Mouse (Mus musculus): ENCODE data around the gene Rpap3. TPM values are rescaled to one million over a fixed set of nuclear protein-coding genes. Genes with fewer than 3 reads are reported as not detected.

The Rpap3 gene
- polyA plus RNA-seq, 1 experiment: 16.4 TPM

GRCm38 (mm10) chr15:97750697-97751096 lies 45.1 kb upstream of the Rpap3 start:
- no peaks in the 10 kb centered on the region for H3K79me2 ChIP-seq (ENCODE audit: control insufficient read depth, insufficient read depth)
- H3K27me3 ChIP-seq (ENCODE audit: control insufficient read depth, insufficient read depth, insufficient read length): peaks cover 6% of the 10 kb centered on the region
- TF ChIP-seq CTCF (IDR thresholded peaks at IDR 0.05; ENCODE audit: control insufficient read depth, insufficient read depth, insufficient read length) (no peak), MAX (IDR thresholded peaks at IDR 0.05) (peak; percentile 81), MYOD1 (IDR thresholded peaks at IDR 0.05; ENCODE audit: control insufficient read depth, insufficient read length, low read depth) (peak; percentile 79), CEBPB (IDR thresholded peaks at IDR 0.05; ENCODE audit: low read depth) (no peak)
- H3ac ChIP-seq (ENCODE audit: control insufficient read depth, insufficient read length, low read depth): no peak overlapping the region
- no peaks in the 10 kb centered on the region for H3K79me3 ChIP-seq (ENCODE audit: low read depth)
- no peaks in the 10 kb centered on the region for H3K36me3 ChIP-seq (ENCODE audit: control insufficient read depth, insufficient read depth)
- H3K4me3 ChIP-seq (ENCODE audit: insufficient read depth, poor library complexity, severe bottlenecking): no peak overlapping the region

DNA sequence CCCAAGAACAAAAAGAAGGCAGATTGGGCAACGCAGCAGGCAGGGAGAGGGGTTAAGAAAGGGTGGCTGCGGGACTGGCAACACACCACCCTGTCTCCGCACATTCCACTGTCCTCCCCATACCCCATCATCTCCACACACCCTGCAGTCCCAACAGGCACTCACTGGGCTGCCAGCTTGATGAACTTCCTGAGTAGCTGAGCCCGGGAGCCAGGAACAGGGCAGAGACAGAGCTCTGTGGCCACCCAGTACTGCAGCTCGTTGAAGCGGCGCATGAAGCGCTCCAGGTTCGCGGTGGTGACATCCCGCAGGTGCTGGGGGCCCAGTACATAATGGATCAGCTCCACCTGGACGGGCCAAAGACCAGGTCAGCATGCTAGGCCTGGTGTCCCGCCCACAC lies 44.2 kb upstream of the Rpap3 start:
- Histone ChIP-seq H3K79me2 (ENCODE audit: control insufficient read depth, insufficient read depth) (no peaks in the 10 kb centered on the region), H3ac (ENCODE audit: control insufficient read depth, insufficient read length, low read depth) (no peak overlapping the region)
- TF ChIP-seq FOSL1 (IDR thresholded peaks at IDR 0.05; ENCODE audit: insufficient read depth, low read length, poor library complexity, severe bottlenecking): no peak
- no peak for TF ChIP-seq CTCF (IDR thresholded peaks at IDR 0.05; ENCODE audit: control insufficient read depth, insufficient read depth, insufficient read length)
- TF ChIP-seq MYOD1 (IDR thresholded peaks at IDR 0.05; ENCODE audit: control insufficient read depth, insufficient read length, low read depth): no peak
- TF ChIP-seq CEBPB (IDR thresholded peaks at IDR 0.05; ENCODE audit: low read depth): no peak
- no peak for TF ChIP-seq USF1 (IDR thresholded peaks at IDR 0.05; ENCODE audit: low read depth)
- TF ChIP-seq MYOG (IDR thresholded peaks at IDR 0.05; ENCODE audit: control insufficient read depth, extremely low read depth, insufficient read length): no peak
- TF ChIP-seq MAX (IDR thresholded peaks at IDR 0.05): no peak

DNA sequence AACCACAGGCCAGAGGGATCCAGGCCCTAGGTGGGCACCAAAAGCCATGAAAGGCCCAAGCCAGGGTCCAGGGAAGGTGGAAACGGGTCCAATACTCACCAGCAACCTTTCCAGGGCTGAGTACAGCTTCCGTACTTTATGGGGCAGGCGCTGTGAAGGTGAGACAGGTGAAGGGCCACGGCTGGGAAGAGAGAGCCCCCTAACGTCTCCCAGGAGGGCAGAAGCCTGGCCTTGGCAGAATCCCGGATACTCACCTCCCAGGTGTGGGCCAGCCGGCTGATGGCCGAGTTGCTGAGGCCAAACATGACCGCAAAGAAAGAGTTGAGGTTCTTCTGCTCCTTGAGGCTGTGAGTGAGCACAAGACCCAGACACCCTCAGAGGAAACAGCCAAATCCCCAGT lies 43.8 kb upstream of the Rpap3 start:
- no peak for TF ChIP-seq MYOD1 (IDR thresholded peaks at IDR 0.05; ENCODE audit: control insufficient read depth, insufficient read length, low read depth)
- TF ChIP-seq USF1 (IDR thresholded peaks at IDR 0.05; ENCODE audit: low read depth): no peak
- TF ChIP-seq MAX (IDR thresholded peaks at IDR 0.05): no peak
- TF ChIP-seq CEBPB (IDR thresholded peaks at IDR 0.05; ENCODE audit: low read depth): no peak
- no peak for TF ChIP-seq FOSL1 (IDR thresholded peaks at IDR 0.05; ENCODE audit: insufficient read depth, low read length, poor library complexity, severe bottlenecking)
- no peak for TF ChIP-seq MYOG (IDR thresholded peaks at IDR 0.05; ENCODE audit: control insufficient read depth, extremely low read depth, insufficient read length)
- TF ChIP-seq CTCF (IDR thresholded peaks at IDR 0.05; ENCODE audit: control insufficient read depth, insufficient read depth, insufficient read length): no peak
- Histone ChIP-seq H3K36me3 (ENCODE audit: control insufficient read depth, insufficient read depth) (no peaks in the 10 kb centered on the region), H3K79me3 (ENCODE audit: low read depth) (no peaks in the 10 kb centered on the region), H3ac (ENCODE audit: control insufficient read depth, insufficient read length, low read depth) (no peak overlapping the region), H3K79me2 (ENCODE audit: control insufficient read depth, insufficient read depth) (no peaks in the 10 kb centered on the region), H3K27me3 (ENCODE audit: control insufficient read depth, insufficient read depth, insufficient read length) (peaks cover 6% of the 10 kb centered on the region), H3K4me3 (ENCODE audit: insufficient read depth, poor library complexity, severe bottlenecking) (no peak overlapping the region)

More for the DNA sequence above, 44.2 kb upstream of the Rpap3 start:
- Histone ChIP-seq H3K4me3 (ENCODE audit: insufficient read depth, poor library complexity, severe bottlenecking) (no peak overlapping the region), H3K79me3 (ENCODE audit: low read depth) (no peaks in the 10 kb centered on the region), H3K27me3 (ENCODE audit: control insufficient read depth, insufficient read depth, insufficient read length) (peaks cover 6% of the 10 kb centered on the region), H3K36me3 (ENCODE audit: control insufficient read depth, insufficient read depth) (no peaks in the 10 kb centered on the region)

GRCm38 (mm10) chr15:97748964-97749363 lies 43.3 kb upstream of the Rpap3 start:
- H3K27me3 ChIP-seq (ENCODE audit: control insufficient read depth, insufficient read depth, insufficient read length): peaks cover 6% of the 10 kb centered on the region
- H3K36me3 ChIP-seq (ENCODE audit: control insufficient read depth, insufficient read depth): no peaks in the 10 kb centered on the region
- TF ChIP-seq CTCF (IDR thresholded peaks at IDR 0.05; ENCODE audit: control insufficient read depth, insufficient read depth, insufficient read length) (no peak), MYOD1 (IDR thresholded peaks at IDR 0.05; ENCODE audit: control insufficient read depth, insufficient read length, low read depth) (no peak), CEBPB (IDR thresholded peaks at IDR 0.05; ENCODE audit: low read depth) (no peak), MAX (IDR thresholded peaks at IDR 0.05) (no peak), MYOG (IDR thresholded peaks at IDR 0.05; ENCODE audit: control insufficient read depth, extremely low read depth, insufficient read length) (no peak), FOSL1 (IDR thresholded peaks at IDR 0.05; ENCODE audit: insufficient read depth, low read length, poor library complexity, severe bottlenecking) (no peak), USF1 (IDR thresholded peaks at IDR 0.05; ENCODE audit: low read depth) (no peak)
- no peak overlapping the region for H3ac ChIP-seq (ENCODE audit: control insufficient read depth, insufficient read length, low read depth)
- H3K79me2 ChIP-seq (ENCODE audit: control insufficient read depth, insufficient read depth): no peaks in the 10 kb centered on the region
- no peak overlapping the region for H3K4me3 ChIP-seq (ENCODE audit: insufficient read depth, poor library complexity, severe bottlenecking)
- no peaks in the 10 kb centered on the region for H3K79me3 ChIP-seq (ENCODE audit: low read depth)

- Histone ChIP-seq H3K4me3 (ENCODE audit: insufficient read depth, poor library complexity, severe bottlenecking) (no peak overlapping the region), H3K36me3 (ENCODE audit: control insufficient read depth, insufficient read depth) (no peaks in the 10 kb centered on the region), H3ac (ENCODE audit: control insufficient read depth, insufficient read length, low read depth) (no peak overlapping the region), H3K79me3 (ENCODE audit: low read depth) (no peaks in the 10 kb centered on the region), H3K27me3 (ENCODE audit: control insufficient read depth, insufficient read depth, insufficient read length) (peaks cover 10% of the 10 kb centered on the region), H3K79me2 (ENCODE audit: control insufficient read depth, insufficient read depth) (no peaks in the 10 kb centered on the region)
- TF ChIP-seq CTCF (IDR thresholded peaks at IDR 0.05; ENCODE audit: control insufficient read depth, insufficient read depth, insufficient read length) (no peak), USF1 (IDR thresholded peaks at IDR 0.05; ENCODE audit: low read depth) (no peak), MAX (IDR thresholded peaks at IDR 0.05) (no peak), MYOG (IDR thresholded peaks at IDR 0.05; ENCODE audit: control insufficient read depth, extremely low read depth, insufficient read length) (no peak), FOSL1 (IDR thresholded peaks at IDR 0.05; ENCODE audit: insufficient read depth, low read length, poor library complexity, severe bottlenecking) (no peak), CEBPB (IDR thresholded peaks at IDR 0.05; ENCODE audit: low read depth) (no peak), MYOD1 (IDR thresholded peaks at IDR 0.05; ENCODE audit: control insufficient read depth, insufficient read length, low read depth) (no peak)
Measured at GRCm38 (mm10) chr15:97748309-97748708, 42.7 kb upstream of the Rpap3 start.

- TF ChIP-seq MYOD1 (IDR thresholded peaks at IDR 0.05; ENCODE audit: control insufficient read depth, insufficient read length, low read depth) (no peak), CEBPB (IDR thresholded peaks at IDR 0.05; ENCODE audit: low read depth) (no peak), MAX (IDR thresholded peaks at IDR 0.05) (no peak)
- no peak overlapping the region for H3ac ChIP-seq (ENCODE audit: control insufficient read depth, insufficient read length, low read depth)
- no peaks in the 10 kb centered on the region for H3K36me3 ChIP-seq (ENCODE audit: control insufficient read depth, insufficient read depth)
Measured at GRCm38 (mm10) chr15:97747486-97747885, 41.9 kb upstream of the Rpap3 start.

More at GRCm38 (mm10) chr15:97747486-97747885, 41.9 kb upstream of the Rpap3 start:
- H3K79me2 ChIP-seq (ENCODE audit: control insufficient read depth, insufficient read depth): no peaks in the 10 kb centered on the region
- H3K79me3 ChIP-seq (ENCODE audit: low read depth): no peaks in the 10 kb centered on the region
- no peak overlapping the region for H3K4me3 ChIP-seq (ENCODE audit: insufficient read depth, poor library complexity, severe bottlenecking)
- peaks cover 10% of the 10 kb centered on the region for H3K27me3 ChIP-seq (ENCODE audit: control insufficient read depth, insufficient read depth, insufficient read length)
